21 mouse cellular contexts compared by ENCODE assay signal in genomic region chr6:99320444-99320843, GRCm38 (mm10).
DNase-seq lines count a peak whose midpoint lies in the region; ATAC-seq lines count a peak whose summit lies in the region.
"Had no signal": no experiment of that assay in that cellular context is flagged by ENCODE, and none has a peak within 500 bp of the region (broad histone marks: within the 10 kb centered on the region; RNA-seq: fewer than 3 reads in every experiment).

No protein-coding gene starts in this region.

- no peaks in the 10 kb centered on the region for H3K36me3 ChIP-seq in heart, embryonic 10.5 days
- H3K36me3 ChIP-seq in heart, embryonic 12.5 days = no peaks in the 10 kb centered on the region
- H3K36me3 ChIP-seq in midbrain, embryonic 10.5 days = no peaks in the 10 kb centered on the region
- H3K36me3 ChIP-seq in midbrain, embryonic 15.5 days (replicated peaks) = no peaks in the 10 kb centered on the region
- H3K36me3 ChIP-seq: heart, embryonic 13.5 days; hindbrain, embryonic 15.5 days had no signal

- no peak overlapping the region for H3K4me3 ChIP-seq in heart, embryonic 10.5 days
- H3K4me3 ChIP-seq in heart, embryonic 12.5 days = no peak overlapping the region
- H3K4me3 ChIP-seq in midbrain, embryonic 10.5 days = no peak overlapping the region
- H3K4me3 ChIP-seq in midbrain, embryonic 15.5 days = no peak overlapping the region
- H3K4me3 ChIP-seq: heart, adult 2 months; heart, embryonic 13.5 days; hindbrain, embryonic 15.5 days had no signal

- DNase-seq in embryo, embryonic 10 days (ENCODE audit: low spot score) = peak; percentile 21
- DNase-seq in embryo, embryonic 11 days = no peak
- DNase-seq in heart, embryonic 10.5 days (ENCODE audit: low spot score) = peak; percentile 52
- DNase-seq in midbrain, embryonic 10.5 days (ENCODE audit: low spot score) = no peak
- no peak for DNase-seq in thymus, postnatal 0 days (ENCODE audit: low spot score)
- DNase-seq: adrenal gland, adult 8-10 months; adrenal gland, postnatal 36 days; B cell, adult 2 months; cerebellum, adult 2 months; cerebellum, postnatal 10 days; forebrain, postnatal 0 days; gastrocnemius, postnatal 14 days; heart, adult 2 months; heart, postnatal 36 days; kidney, adult 11 months had no signal

- no peak for ATAC-seq in heart, embryonic 12.5 days (ENCODE audit: insufficient number of reproducible peaks, low FRiP score)
- ATAC-seq in midbrain, embryonic 15.5 days (replicated peaks) = no peak
- ATAC-seq: CD4-positive, CD25-positive, alpha-beta regulatory T cell, adult 4 months; forebrain, postnatal 0 days had no signal

- H3K9ac ChIP-seq in heart, embryonic 12.5 days = no peak overlapping the region
- no peak overlapping the region for H3K9ac ChIP-seq in midbrain, embryonic 15.5 days
- H3K9ac ChIP-seq: forebrain, postnatal 0 days; heart, embryonic 13.5 days; hindbrain, embryonic 15.5 days had no signal

- no peaks in the 10 kb centered on the region for H3K9me3 ChIP-seq in heart, embryonic 10.5 days
- H3K9me3 ChIP-seq in heart, embryonic 12.5 days (replicated peaks) = no peaks in the 10 kb centered on the region
- H3K9me3 ChIP-seq in midbrain, embryonic 10.5 days (replicated peaks) = no peaks in the 10 kb centered on the region
- no peaks in the 10 kb centered on the region for H3K9me3 ChIP-seq in midbrain, embryonic 15.5 days
- H3K9me3 ChIP-seq: G1E; heart, embryonic 13.5 days; hindbrain, embryonic 15.5 days had no signal

- H3K4me1 ChIP-seq in heart, embryonic 10.5 days = peaks cover 21% of the 10 kb centered on the region
- H3K4me1 ChIP-seq in heart, embryonic 12.5 days (replicated peaks) = peaks cover 20% of the 10 kb centered on the region
- H3K4me1 ChIP-seq in midbrain, embryonic 10.5 days = peaks cover 32% of the 10 kb centered on the region
- peaks cover 9% of the 10 kb centered on the region; the same call in 1 of the 2 replicates for H3K4me1 ChIP-seq in midbrain, embryonic 15.5 days

- no peaks in the 10 kb centered on the region for H3K27me3 ChIP-seq in heart, embryonic 10.5 days (ENCODE audit: insufficient read depth, poor library complexity, severe bottlenecking)
- H3K27me3 ChIP-seq in heart, embryonic 12.5 days (replicated peaks) = no peaks in the 10 kb centered on the region
- no peaks in the 10 kb centered on the region for H3K27me3 ChIP-seq in midbrain, embryonic 10.5 days (ENCODE audit: low read depth, poor library complexity, severe bottlenecking)
- H3K27me3 ChIP-seq in midbrain, embryonic 15.5 days (replicated peaks) = no peaks in the 10 kb centered on the region
- H3K27me3 ChIP-seq: heart, embryonic 13.5 days; hindbrain, embryonic 15.5 days had no signal

- H3K27ac ChIP-seq in heart, embryonic 10.5 days = no peak overlapping the region
- H3K27ac ChIP-seq in heart, embryonic 12.5 days (ENCODE audit: poor library complexity, severe bottlenecking) = no peak overlapping the region
- H3K27ac ChIP-seq in midbrain, embryonic 10.5 days (replicated peaks) = peak overlapping the region; percentile 70
- no peak overlapping the region for H3K27ac ChIP-seq in midbrain, embryonic 15.5 days
- H3K27ac ChIP-seq: heart, adult 2 months; heart, embryonic 13.5 days; hindbrain, embryonic 15.5 days had no signal

- 60% methylated on average over 8 of the region's 8 CpGs for whole genome bisulfite sequencing in heart, embryonic 10.5 days
- 61% methylated on average over 8 of the region's 8 CpGs for WGBS in heart, embryonic 12.5 days
- WGBS in midbrain, embryonic 10.5 days = 72% methylated on average over 8 of the region's 8 CpGs
- 57% methylated on average over 8 of the region's 8 CpGs for WGBS in midbrain, embryonic 15.5 days

- H3K4me2 ChIP-seq in heart, embryonic 12.5 days = no peak overlapping the region
- H3K4me2 ChIP-seq in midbrain, embryonic 15.5 days = no peak overlapping the region
- H3K4me2 ChIP-seq: heart, embryonic 13.5 days; hindbrain, embryonic 15.5 days had no signal

Comparison
In these comparisons a context has a peak if more than half of its experiments do, and no peak if none do; other contexts are left out.
1. DNase-seq: peak in embryo, embryonic 10 days (single experiment) and heart, embryonic 10.5 days (single experiment); none in embryo, embryonic 11 days (single experiment), midbrain, embryonic 10.5 days (single experiment) and thymus, postnatal 0 days (single experiment).